Mouse (Mus musculus) C2C12 (cell line): ENCODE data around the gene Ubqln1.

Experiments used
- CTCF ChIP-seq: IDR thresholded peaks from one replicate; pipeline ENCODE4 v1.5.1; 2011; ENCODE audit not compliant: control insufficient read depth, insufficient read depth, insufficient read length
- MAX ChIP-seq: IDR thresholded peaks from one replicate; pipeline ENCODE4 v1.6.1; 2011; ENCODE audit warnings: mild to moderate bottlenecking, control low read depth
- MYOG ChIP-seq: IDR thresholded peaks from one replicate; pipeline ENCODE4 v1.6.1; 2011; ENCODE audit not compliant: control insufficient read depth, insufficient read length; ENCODE audit errors: extremely low read depth

GRCm38 (mm10) chr13:58191516-58191915, 23.9 kb downstream of the Ubqln1 start:
- TF ChIP-seq MAX (no peak), CTCF (no peak), MYOG (no peak)
